8 mouse cellular contexts compared by ENCODE assay signal in genomic region chr9:101404441-101405081, GRCm38 (mm10).
DNase-seq lines count a peak whose midpoint lies in the region; ATAC-seq and TF ChIP-seq lines count a peak whose summit lies in the region.
"Had no signal": no experiment of that assay in that cellular context is flagged by ENCODE, and none has a peak within 500 bp of the region (broad histone marks: within the 10 kb centered on the region; RNA-seq: fewer than 3 reads in every experiment).

No protein-coding gene starts in this region.

- DNase-seq in lung, embryonic 14.5 days, result peak; percentile 21
- no peak for DNase-seq in lung, postnatal 36 days
- DNase-seq in cerebellum, adult 9-10 months, result peak; percentile 45
- no peak for DNase-seq in kidney, postnatal 36 days
- DNase-seq in gastrocnemius, postnatal 4 days (ENCODE audit: low spot score in 2 of 2), result no peak

- H3K36me3 ChIP-seq in lung, embryonic 14.5 days (ENCODE audit: insufficient read depth), result no peaks in the 10 kb centered on the region
- H3K36me3 ChIP-seq in hindbrain, embryonic 15.5 days, result no peaks in the 10 kb centered on the region
- H3K36me3 ChIP-seq in stomach, embryonic 14.5 days (ENCODE audit: control insufficient read depth, insufficient read depth, low read length), result no peaks in the 10 kb centered on the region

- H3K4me1 ChIP-seq in lung, embryonic 14.5 days (ENCODE audit: insufficient read depth), result no peaks in the 10 kb centered on the region
- H3K4me1 ChIP-seq in hindbrain, embryonic 15.5 days (replicated peaks), result peaks cover 40% of the 10 kb centered on the region
- 0 out of 2 replicates have a peak, but pooled peaks cover 4% of the 10 kb centered on the region for H3K4me1 ChIP-seq in stomach, embryonic 14.5 days (ENCODE audit: control insufficient read depth, insufficient read depth, low read length)

- 33% methylated on average over 13 of the region's 13 CpGs for WGBS in lung, embryonic 14.5 days
- WGBS in hindbrain, embryonic 15.5 days, result 24% methylated on average over 13 of the region's 13 CpGs
- WGBS in stomach, embryonic 14.5 days, result 31% methylated on average over 13 of the region's 13 CpGs

- H3K4me3 ChIP-seq in lung, embryonic 14.5 days (ENCODE audit: low read depth, low read length), result no peak overlapping the region
- no peak overlapping the region for H3K4me3 ChIP-seq in hindbrain, embryonic 15.5 days
- no peak overlapping the region for H3K4me3 ChIP-seq in stomach, embryonic 14.5 days (ENCODE audit: low read depth, low read length)

- no peak overlapping the region for H3K27ac ChIP-seq in lung, embryonic 14.5 days (ENCODE audit: low read depth)
- peak overlapping the region; percentile 1; the same call in 1 of the 2 replicates for H3K27ac ChIP-seq in hindbrain, embryonic 15.5 days (replicated peaks)
- H3K27ac ChIP-seq in stomach, embryonic 14.5 days (ENCODE audit: low read length), result no peak overlapping the region
- H3K27ac ChIP-seq: liver, embryonic 14.5 days had no signal

- H3K9ac ChIP-seq in lung, embryonic 14.5 days, result no peak overlapping the region
- no peak overlapping the region for H3K9ac ChIP-seq in hindbrain, embryonic 15.5 days
- H3K9ac ChIP-seq in stomach, embryonic 14.5 days (replicated peaks; ENCODE audit: low read depth, low read length), result no peak overlapping the region
- H3K9ac ChIP-seq: liver, embryonic 14.5 days had no signal

- H3K9me3 ChIP-seq in lung, embryonic 14.5 days (ENCODE audit: low read depth, low read length), result no peaks in the 10 kb centered on the region
- H3K9me3 ChIP-seq in hindbrain, embryonic 15.5 days, result no peaks in the 10 kb centered on the region
- H3K9me3 ChIP-seq in stomach, embryonic 14.5 days (ENCODE audit: control insufficient read depth, low read depth, low read length), result no peaks in the 10 kb centered on the region

- ATAC-seq in lung, embryonic 14.5 days (ENCODE audit: insufficient read depth), result no peak
- peak; percentile 78 for ATAC-seq in hindbrain, embryonic 15.5 days (ENCODE audit: low FRiP score, low read depth)
- 0 out of 2 replicates have a peak, but pooled peaks have one; percentile 61 for ATAC-seq in stomach, embryonic 14.5 days (ENCODE audit: insufficient number of reproducible peaks, insufficient read depth, low FRiP score, low read depth)

- TF ChIP-seq CTCF in lung, embryonic 14.5 days (IDR thresholded peaks at IDR 0.05; ENCODE audit: low read depth), result no peak

- no peaks in the 10 kb centered on the region for H3K27me3 ChIP-seq in lung, embryonic 14.5 days (ENCODE audit: insufficient read depth, low read length)
- no peaks in the 10 kb centered on the region for H3K27me3 ChIP-seq in hindbrain, embryonic 15.5 days
- no peaks in the 10 kb centered on the region for H3K27me3 ChIP-seq in stomach, embryonic 14.5 days (ENCODE audit: control insufficient read depth, insufficient read depth, low read length)

- H3K4me2 ChIP-seq in lung, embryonic 14.5 days, result no peak overlapping the region
- no peak overlapping the region for H3K4me2 ChIP-seq in hindbrain, embryonic 15.5 days
- H3K4me2 ChIP-seq in stomach, embryonic 14.5 days (replicated peaks; ENCODE audit: low read depth, low read length), result no peak overlapping the region

Comparison
In these comparisons a context has a peak if more than half of its experiments do, and no peak if none do; other contexts are left out.
1. DNase-seq: peak in lung, embryonic 14.5 days (single experiment) and cerebellum, adult 9-10 months (single experiment); none in lung, postnatal 36 days (single experiment), kidney, postnatal 36 days (0 of 2) and gastrocnemius, postnatal 4 days (0 of 2).